Comparison of ENCODE assay signal across 36 mouse cellular contexts in genomic region chr19:10707087-10707875, GRCm38 (mm10). TPM values are rescaled to one million over a fixed set of nuclear protein-coding genes. Genes with fewer than 3 reads are reported as not detected.
DNase-seq lines count a peak whose midpoint lies in the region; ATAC-seq lines count a peak whose summit lies in the region.
"Had no signal": no experiment of that assay in that cellular context is flagged by ENCODE, and none has a peak within 500 bp of the region (broad histone marks: within the 10 kb centered on the region; RNA-seq: fewer than 3 reads in every experiment).

No protein-coding gene starts in this region.

- H3K36me3 ChIP-seq in heart, embryonic 11.5 days (ENCODE audit: control insufficient read depth, insufficient read depth, low read length) = peaks cover 13% of the 10 kb centered on the region
- H3K36me3 ChIP-seq in midbrain, embryonic 11.5 days (ENCODE audit: control insufficient read depth, insufficient read depth, low read length) = peaks cover 11% of the 10 kb centered on the region
- H3K36me3 ChIP-seq in midbrain, embryonic 15.5 days (replicated peaks) = peaks cover 16% of the 10 kb centered on the region

- H3K27ac ChIP-seq in heart, embryonic 11.5 days (ENCODE audit: low read depth, low read length) = no peak overlapping the region
- no peak overlapping the region for H3K27ac ChIP-seq in midbrain, embryonic 11.5 days (ENCODE audit: low read depth, low read length)
- H3K27ac ChIP-seq in midbrain, embryonic 15.5 days = no peak overlapping the region
- H3K27ac ChIP-seq: embryonic facial prominence, embryonic 10.5 days; embryonic facial prominence, embryonic 15.5 days; heart, adult 2 months; kidney, embryonic 15.5 days; limb, embryonic 15.5 days; liver, embryonic 13.5 days; macrophage; midbrain, embryonic 10.5 days; neural tube, embryonic 12.5 days had no signal

- no peaks in the 10 kb centered on the region for H3K9me3 ChIP-seq in heart, embryonic 11.5 days (replicated peaks; ENCODE audit: control insufficient read depth, low read length)
- H3K9me3 ChIP-seq in midbrain, embryonic 11.5 days (ENCODE audit: control insufficient read depth, low read length) = no peaks in the 10 kb centered on the region
- no peaks in the 10 kb centered on the region for H3K9me3 ChIP-seq in midbrain, embryonic 15.5 days
- H3K9me3 ChIP-seq: embryonic facial prominence, embryonic 10.5 days; embryonic facial prominence, embryonic 15.5 days; heart, embryonic 15.5 days; kidney, embryonic 15.5 days; limb, embryonic 15.5 days; liver, embryonic 13.5 days; midbrain, embryonic 10.5 days; neural tube, embryonic 12.5 days had no signal

- peaks cover 28% of the 10 kb centered on the region for H3K4me1 ChIP-seq in heart, embryonic 11.5 days (ENCODE audit: control insufficient read depth, insufficient read depth, low read length)
- peaks cover 8% of the 10 kb centered on the region for H3K4me1 ChIP-seq in midbrain, embryonic 11.5 days (ENCODE audit: control insufficient read depth, insufficient read depth, low read length)
- peaks cover 27% of the 10 kb centered on the region for H3K4me1 ChIP-seq in midbrain, embryonic 15.5 days

- no peak for ATAC-seq in cerebellum, adult (ENCODE audit: insufficient number of reproducible peaks, low FRiP score, low TSS enrichment)
- no peak for ATAC-seq in heart, embryonic 11.5 days (replicated peaks; ENCODE audit: insufficient number of reproducible peaks, low FRiP score, low TSS enrichment)
- ATAC-seq in midbrain, embryonic 11.5 days (ENCODE audit: low FRiP score) = no peak
- no peak for ATAC-seq in midbrain, embryonic 15.5 days (replicated peaks)
- ATAC-seq: activated CD4-positive, CD25-positive, alpha-beta regulatory T cell, adult 4 months; forebrain, embryonic 14.5 days; hindbrain, embryonic 16.5 days; lung, postnatal 0 days had no signal

- WGBS in heart, embryonic 11.5 days (ENCODE audit: insufficient replicate concordance) = 69% methylated on average over 13 of the region's 13 CpGs
- 84% methylated on average over 13 of the region's 13 CpGs for WGBS in midbrain, embryonic 11.5 days
- WGBS in midbrain, embryonic 15.5 days = 80% methylated on average over 13 of the region's 13 CpGs

- H3K4me2 ChIP-seq in heart, embryonic 11.5 days = no peak overlapping the region
- no peak overlapping the region for H3K4me2 ChIP-seq in midbrain, embryonic 11.5 days
- no peak overlapping the region for H3K4me2 ChIP-seq in midbrain, embryonic 15.5 days
- H3K4me2 ChIP-seq: embryonic facial prominence, embryonic 15.5 days; heart, embryonic 15.5 days; kidney, embryonic 15.5 days; limb, embryonic 15.5 days; liver, embryonic 13.5 days; neural tube, embryonic 12.5 days had no signal

- H3K4me3 ChIP-seq in heart, embryonic 11.5 days (ENCODE audit: low read depth, low read length) = no peak overlapping the region
- no peak overlapping the region for H3K4me3 ChIP-seq in midbrain, embryonic 11.5 days (ENCODE audit: low read depth, low read length)
- H3K4me3 ChIP-seq in midbrain, embryonic 15.5 days = no peak overlapping the region
- H3K4me3 ChIP-seq: embryonic facial prominence, embryonic 10.5 days; embryonic facial prominence, embryonic 15.5 days; heart, adult 2 months; heart, embryonic 15.5 days; kidney, embryonic 15.5 days; limb, embryonic 15.5 days; liver, embryonic 13.5 days; midbrain, embryonic 10.5 days; myocyte; neural tube, embryonic 12.5 days had no signal

- H3K27me3 ChIP-seq in heart, embryonic 11.5 days (ENCODE audit: control insufficient read depth, insufficient read depth, low read length) = no peaks in the 10 kb centered on the region
- H3K27me3 ChIP-seq in midbrain, embryonic 11.5 days (ENCODE audit: control insufficient read depth, insufficient read depth, low read length) = no peaks in the 10 kb centered on the region
- H3K27me3 ChIP-seq in midbrain, embryonic 15.5 days (replicated peaks) = no peaks in the 10 kb centered on the region
- H3K27me3 ChIP-seq: CH12.LX; embryonic facial prominence, embryonic 15.5 days; heart, embryonic 15.5 days; kidney, embryonic 15.5 days; limb, embryonic 15.5 days; liver, embryonic 13.5 days; neural tube, embryonic 12.5 days had no signal

- H3K9ac ChIP-seq in heart, embryonic 11.5 days (ENCODE audit: low read depth, low read length) = no peak overlapping the region; the same call in 1 of the 2 replicates
- H3K9ac ChIP-seq in midbrain, embryonic 11.5 days (ENCODE audit: low read length) = no peak overlapping the region
- no peak overlapping the region for H3K9ac ChIP-seq in midbrain, embryonic 15.5 days
- H3K9ac ChIP-seq: embryonic facial prominence, embryonic 15.5 days; heart, embryonic 15.5 days; kidney, embryonic 15.5 days; limb, embryonic 15.5 days; liver, embryonic 13.5 days; neural tube, embryonic 12.5 days had no signal

- DNase-seq in cerebellum, adult 9-10 months = peak; percentile 72
- peak; percentile 89 for DNase-seq in heart, adult 11 months
- DNase-seq in midbrain, embryonic 11.5 days (ENCODE audit: low spot score, missing footprints) = peak; percentile 33
- no peak for DNase-seq in lung, postnatal 25 days (ENCODE audit: low spot score)
- DNase-seq: adrenal gland, adult 8-10 months; gastrocnemius, postnatal 36 days; heart, adult 2 months; kidney, adult 18-20 months; kidney, postnatal 25 days; liver, embryonic 13.5 days; lung, adult 18-20 months; right cerebral cortex, adult 18-20 months; spleen, adult 18-20 months; thymus, postnatal 14 days had no signal

RNA-seq across cellular contexts. Expression of gene Vps37c, which starts 18.7 kb away (rescaled TPM):
- polyA plus RNA-seq in heart, embryonic 11.5 days (2014; fragmentation: Nextera tagmentation; extraction: Ambion mirVana) = 21.9 and 22.5 TPM in 2 replicates
- 23.1 and 26.0 TPM in 2 replicates for polyA plus RNA-seq in midbrain, embryonic 11.5 days (2014; fragmentation: Nextera tagmentation; extraction: Ambion mirVana)
- polyA plus RNA-seq in midbrain, embryonic 15.5 days (2015; fragmentation: Nextera tagmentation; extraction: Ambion mirVana) = 31.8 TPM in 2 replicates

RNA-seq across cellular contexts. Expression of gene Pga5, which starts 29.4 kb away (rescaled TPM):
- not detected in 2 replicates for polyA plus RNA-seq in heart, embryonic 11.5 days (2014; fragmentation: Nextera tagmentation; extraction: Ambion mirVana)
- not detected in 2 replicates for polyA plus RNA-seq in midbrain, embryonic 11.5 days (2014; fragmentation: Nextera tagmentation; extraction: Ambion mirVana)
- polyA plus RNA-seq in midbrain, embryonic 15.5 days (2015; fragmentation: Nextera tagmentation; extraction: Ambion mirVana) = not detected in 2 replicates
- polyA plus RNA-seq: activated CD4-positive, CD25-positive, alpha-beta regulatory T cell, adult 4 months; C2C12; cortical plate, adult 2 months; embryonic facial prominence, embryonic 10.5 days; embryonic facial prominence, embryonic 15.5 days; forebrain, embryonic 14.5 days; heart, adult 2 months; heart, embryonic 15.5 days; hindbrain, embryonic 11.5 days; hindbrain, embryonic 16.5 days; intestine, embryonic 14.5 days; kidney, embryonic 15.5 days; limb, embryonic 15.5 days; liver, embryonic 13.5 days; lung, postnatal 0 days; macrophage; midbrain, embryonic 10.5 days; midbrain, postnatal 0 days; neural tube, embryonic 12.5 days had no signal

RNA-seq across cellular contexts. Expression of gene Cd5, which starts 31.5 kb away (rescaled TPM):
- 0.39 and 0.72 TPM in 2 replicates for polyA plus RNA-seq in heart, embryonic 11.5 days (2014; fragmentation: Nextera tagmentation; extraction: Ambion mirVana)
- polyA plus RNA-seq in midbrain, embryonic 11.5 days (2014; fragmentation: Nextera tagmentation; extraction: Ambion mirVana) = 0.08 and 0.22 TPM in 2 replicates
- polyA plus RNA-seq in midbrain, embryonic 15.5 days (2015; fragmentation: Nextera tagmentation; extraction: Ambion mirVana) = 0.52 and 0.86 TPM in 2 replicates
- polyA plus RNA-seq: hindbrain, embryonic 11.5 days; intestine, embryonic 14.5 days; liver, embryonic 13.5 days; midbrain, embryonic 10.5 days; myocyte had no signal
